Mouse (Mus musculus) heart, postnatal 0 days (tissue): ENCODE results near the gene Tmem98. TPM values are rescaled to one million over a fixed set of nuclear protein-coding genes. Genes with fewer than 3 reads are reported as not detected.
A peak's percentile ranks its signal among the peaks of the same experiment; 100 is the strongest.

Experiments
- ATAC-seq: fragments of 200-750 bp; cut with Nextera tagmentation; 2 replicates; pipeline ENCODE4 v1.8.0; 2017; ENCODE audit warnings: low read depth, moderate number of reproducible peaks, moderate library complexity; ENCODE audit not compliant: insufficient read depth
- DNase-seq: peaks from one replicate; pipeline ENCODE4 v3.0.0-alpha.2; 2016; ENCODE audit warnings: low spot score
- H3K27ac ChIP-seq: fragments of 300-500 bp; sonication (generic); 2 replicates; pipeline ENCODE4 v1.5.1; 2014; ENCODE audit warnings: low read depth, mild to moderate bottlenecking
- H3K27me3 ChIP-seq: fragments of 300-500 bp; sonication (generic); 2 replicates; pipeline ENCODE4 v1.6.1; 2014; ENCODE audit warnings: low read length, mixed read lengths; ENCODE audit not compliant: control insufficient read depth, insufficient read depth
- H3K36me3 ChIP-seq: fragments of 300-500 bp; sonication (generic); replicated peaks from 2 replicates; pipeline ENCODE4 v1.6.1; 2014; ENCODE audit warnings: low read length, mixed read lengths; ENCODE audit not compliant: control insufficient read depth, insufficient read depth
- H3K4me1 ChIP-seq: fragments of 300-500 bp; sonication (generic); 2 replicates; pipeline ENCODE4 v1.6.1; 2014; ENCODE audit warnings: antibody characterized with exemption; ENCODE audit not compliant: control insufficient read depth, insufficient read depth
- H3K4me2 ChIP-seq: fragments of 300-500 bp; sonication (generic); 2 replicates; pipeline ENCODE4 v1.6.1; 2014; ENCODE audit warnings: low read depth, mild to moderate bottlenecking, low read length, moderate library complexity
- H3K4me3 ChIP-seq: fragments of 300-500 bp; sonication (generic); 2 replicates; pipeline ENCODE4 v1.5.1; 2014; ENCODE audit warnings: low read depth, low read length
- H3K9ac ChIP-seq: fragments of 300-500 bp; sonication (generic); replicated peaks from 2 replicates; pipeline ENCODE4 v1.6.1; 2014; ENCODE audit warnings: low read depth, low read length, mixed read lengths
- H3K9me3 ChIP-seq: fragments of 300-500 bp; sonication (generic); replicated peaks from 2 replicates; pipeline ENCODE4 v1.6.1; 2016; ENCODE audit warnings: low read length; ENCODE audit not compliant: control insufficient read depth
- CTCF ChIP-seq: IDR thresholded peaks from 2 replicates; pipeline ENCODE4 v1.5.1; 2016; ENCODE audit warnings: antibody characterized with exemption, control low read depth, low read depth
- EP300 ChIP-seq: IDR thresholded peaks from 2 replicates; pipeline ENCODE4 v1.6.1; 2016; ENCODE audit warnings: antibody characterized with exemption, low read depth
- WGBS: fragments of 180-500 bp; shearing (Covaris S2); extraction: QIAGEN DNeasy Blood & Tissue Kit; methylation state at CpG from one replicate; pipeline ENCODE4 v1.1.7; 2014; 5-methylcytosine and 5-hydroxymethylcytosine counted together
- polyA plus RNA-seq: library from polyadenylated mRNA; unstranded; fragments of >200 nt; fragmentation: Nextera tagmentation; extraction: Ambion mirVana; gene quantifications from 2 replicates; pipeline ENCODE4 v1.2.1, GENCODE M21; 2015
- total RNA-seq: library from RNA; depleted of rRNA; stranded (reverse); fragments of >200 nt; gene quantifications from 2 replicates; pipeline ENCODE4 v1.2.3, GENCODE M21; 2014; ENCODE audit warnings: low replicate concordance

The Tmem98 gene
- total and polyA plus RNA-seq, 2 experiments from 2014 or later, result 74.4 to 111 TPM

- H3K4me1 ChIP-seq, result no peaks in the 10 kb centered on the region; the same call in 1 of the 2 replicates
- no peak overlapping the region for H3K9ac ChIP-seq
- WGBS, result 5% methylated on average over 3 of the region's 3 CpGs
- H3K4me2 ChIP-seq, result no peak overlapping the region
- H3K27me3 ChIP-seq, result no peaks in the 10 kb centered on the region
- H3K4me3 ChIP-seq, result no peak overlapping the region
- ATAC-seq, result no peak
- no peaks in the 10 kb centered on the region for H3K9me3 ChIP-seq
- H3K36me3 ChIP-seq, result no peaks in the 10 kb centered on the region
- no peak overlapping the region for H3K27ac ChIP-seq
- no peak for DNase-seq
- TF ChIP-seq EP300 (no peak), CTCF (no peak)
Observed at GRCm38 (mm10) chr11:80784294-80784743, 25.7 kb upstream of the Tmem98 start.

DNA sequence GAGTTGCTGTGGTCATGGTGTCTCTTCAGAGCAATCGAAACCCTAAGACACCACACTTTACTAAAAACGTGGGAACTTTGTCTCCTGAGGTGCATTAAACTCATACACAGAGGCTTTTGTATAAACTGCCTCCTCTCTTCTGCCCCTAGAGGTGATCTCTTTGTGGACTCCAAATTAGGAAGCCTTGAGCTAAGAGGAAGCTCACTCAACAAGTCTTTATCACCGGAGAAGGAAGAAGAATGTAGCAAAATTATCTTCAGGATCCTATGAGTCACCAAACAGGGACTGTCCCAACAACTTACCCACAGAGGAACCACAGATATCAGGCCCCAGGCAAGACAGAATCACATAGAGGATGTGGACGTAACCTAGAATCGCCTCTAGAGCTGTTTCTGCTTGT lies 24.3 kb upstream of the Tmem98 start:
- DNase-seq, result no peak
- TF ChIP-seq EP300 (no peak), CTCF (peak; percentile 17; the same call in 1 of the 2 replicates)
- WGBS, result 64% methylated on average over 5 of the region's 5 CpGs

GRCm38 (mm10) chr11:80789647-80790240 lies 20.2 kb upstream of the Tmem98 start:
- TF ChIP-seq EP300 (no peak), CTCF (no peak)
- WGBS, result 57% methylated on average over 7 of the region's 7 CpGs

More for the DNA sequence above, 24.3 kb upstream of the Tmem98 start:
- H3K27ac ChIP-seq, result no peak overlapping the region
- no peaks in the 10 kb centered on the region for H3K9me3 ChIP-seq
- no peaks in the 10 kb centered on the region for H3K27me3 ChIP-seq
- no peak overlapping the region for H3K4me2 ChIP-seq
- no peak for ATAC-seq
- H3K36me3 ChIP-seq, result no peaks in the 10 kb centered on the region
- H3K9ac ChIP-seq, result no peak overlapping the region
- H3K4me3 ChIP-seq, result no peak overlapping the region
- H3K4me1 ChIP-seq, result no peaks in the 10 kb centered on the region; the same call in 1 of the 2 replicates

GRCm38 (mm10) chr11:80790413-80790812 lies 19.6 kb upstream of the Tmem98 start:
- ATAC-seq (no peak), DNase-seq (no peak)
- no peaks in the 10 kb centered on the region for H3K27me3 ChIP-seq
- H3K9me3 ChIP-seq, result no peaks in the 10 kb centered on the region
- no peak for TF ChIP-seq EP300
- no peak for TF ChIP-seq CTCF
- no peak overlapping the region for H3K27ac ChIP-seq
- no peak overlapping the region for H3K9ac ChIP-seq
- no peaks in the 10 kb centered on the region for H3K4me1 ChIP-seq
- WGBS, result 69% methylated on average over 3 of the region's 3 CpGs
- H3K36me3 ChIP-seq, result no peaks in the 10 kb centered on the region
- no peak overlapping the region for H3K4me3 ChIP-seq
- no peak overlapping the region for H3K4me2 ChIP-seq

More at GRCm38 (mm10) chr11:80789647-80790240, 20.2 kb upstream of the Tmem98 start:
- Histone ChIP-seq H3K9ac (no peak overlapping the region), H3K27me3 (no peaks in the 10 kb centered on the region), H3K4me2 (no peak overlapping the region), H3K4me1 (no peaks in the 10 kb centered on the region), H3K4me3 (no peak overlapping the region), H3K9me3 (no peaks in the 10 kb centered on the region), H3K27ac (no peak overlapping the region), H3K36me3 (no peaks in the 10 kb centered on the region)
- DNase-seq, result no peak
- no peak for ATAC-seq

GRCm38 (mm10) chr11:80791677-80792432 lies 18.1 kb upstream of the Tmem98 start:
- Histone ChIP-seq H3K4me3 (no peak overlapping the region), H3K9me3 (no peaks in the 10 kb centered on the region), H3K27me3 (no peaks in the 10 kb centered on the region), H3K9ac (no peak overlapping the region), H3K4me2 (no peak overlapping the region), H3K27ac (no peak overlapping the region), H3K36me3 (no peaks in the 10 kb centered on the region), H3K4me1 (no peaks in the 10 kb centered on the region)
- TF ChIP-seq EP300 (no peak), CTCF (no peak)
- DNase-seq (no peak), ATAC-seq (no peak)
- 35% methylated on average over 3 of the region's 3 CpGs for WGBS
